Comparison of ENCODE assay signal across 27 mouse cellular contexts in the genomic region with DNA sequence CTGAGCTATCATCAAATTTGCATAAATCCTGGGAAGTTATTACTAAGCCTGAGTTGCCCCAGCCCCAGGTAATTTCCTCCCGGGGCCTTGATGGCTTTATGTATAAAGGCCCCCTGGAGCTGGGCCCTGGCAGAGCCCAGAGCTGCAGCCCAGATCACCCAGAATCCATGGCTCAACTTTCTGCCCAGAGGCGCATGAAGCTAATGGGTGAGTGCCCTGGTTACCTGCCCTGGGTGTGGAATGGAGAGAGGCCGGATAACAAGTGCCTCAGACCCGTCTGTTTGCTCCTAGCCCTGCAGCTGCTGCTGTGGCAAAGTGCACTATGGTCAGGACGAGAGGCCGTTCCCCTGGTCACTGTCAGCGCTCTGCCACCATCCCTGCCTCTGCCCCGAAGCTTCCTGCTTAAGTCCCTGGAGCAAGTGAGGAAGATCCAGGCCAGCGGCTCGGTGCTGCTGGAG. TPM values are rescaled to one million over a fixed set of nuclear protein-coding genes. Genes with fewer than 3 reads are reported as not detected.
DNase-seq lines count a peak whose midpoint lies in the region; ATAC-seq and TF ChIP-seq lines count a peak whose summit lies in the region.
"Had no signal": no experiment of that assay in that cellular context is flagged by ENCODE, and none has a peak within 500 bp of the region (broad histone marks: within the 10 kb centered on the region; RNA-seq: fewer than 3 reads in every experiment).

Csf3 (plus strand) TSS at position 51 of the 458 bp plus-strand sequence.

- no peak for DNase-seq in heart, postnatal 36 days
- no peak for DNase-seq in liver, postnatal 0 days
- DNase-seq in liver (no peak), adipocyte (ENCODE audit: low spot score) (peak; percentile 20)
- no peak for DNase-seq in limb, embryonic 10.5 days (ENCODE audit: low spot score)
- DNase-seq in thymus, postnatal 25 days: no peak
- DNase-seq: adrenal gland, adult 2 months; cerebellum, adult 8-10 months; gastrocnemius, adult 2 months; heart, postnatal 4 days; kidney, postnatal 10 days; layer of hippocampus, postnatal 36 days; lung, embryonic 14.5 days; retina, postnatal 1 day; thymus, adult 2 months had no signal

- ATAC-seq in heart, embryonic 11.5 days (replicated peaks; ENCODE audit: insufficient number of reproducible peaks, low FRiP score, low TSS enrichment): no peak
- ATAC-seq in liver, postnatal 0 days: 0 out of 2 replicates have a peak, but pooled peaks have one; percentile 28
- ATAC-seq: hindbrain, postnatal 0 days; intestine, postnatal 0 days had no signal

- no peaks in the 10 kb centered on the region for H3K27me3 ChIP-seq in heart, embryonic 11.5 days (ENCODE audit: control insufficient read depth, insufficient read depth, low read length)
- H3K27me3 ChIP-seq in liver, postnatal 0 days (ENCODE audit: insufficient read depth, low read length): no peaks in the 10 kb centered on the region
- peaks cover 22% of the 10 kb centered on the region; the same call in 1 of the 2 replicates for H3K27me3 ChIP-seq in limb, embryonic 10.5 days (ENCODE audit: low read depth, poor library complexity, severe bottlenecking)
- H3K27me3 ChIP-seq: embryonic facial prominence, embryonic 15.5 days; stomach, embryonic 15.5 days had no signal

- no peaks in the 10 kb centered on the region; the same call in 1 of the 2 replicates for H3K4me1 ChIP-seq in heart, embryonic 11.5 days (ENCODE audit: control insufficient read depth, insufficient read depth, low read length)
- no peaks in the 10 kb centered on the region; the same call in 1 of the 2 replicates for H3K4me1 ChIP-seq in liver, postnatal 0 days (ENCODE audit: insufficient read depth)
- peaks cover 28% of the 10 kb centered on the region for H3K4me1 ChIP-seq in limb, embryonic 10.5 days

- TF ChIP-seq EP300 in liver, postnatal 0 days (IDR thresholded peaks at IDR 0.05; ENCODE audit: low read depth): no peak

- intact Hi-C loops in heart, postnatal 36 days (cut with DNase I): loop anchor here (2.0 kb wide), 1 partner anchor 208 kb away; no protein-coding TSS in a partner anchor

- no peaks in the 10 kb centered on the region for H3K9me3 ChIP-seq in heart, embryonic 11.5 days (replicated peaks; ENCODE audit: control insufficient read depth, low read length)
- no peaks in the 10 kb centered on the region for H3K9me3 ChIP-seq in liver, postnatal 0 days (ENCODE audit: low read length)
- no peaks in the 10 kb centered on the region for H3K9me3 ChIP-seq in limb, embryonic 10.5 days (replicated peaks)
- H3K9me3 ChIP-seq: embryonic facial prominence, embryonic 15.5 days; stomach, embryonic 15.5 days had no signal

- peak within 1 kb of the TSS; percentile 28; the same call in 1 of the 2 replicates for H3K9ac ChIP-seq in heart, embryonic 11.5 days (ENCODE audit: low read depth, low read length)
- no peak within 1 kb of the TSS for H3K9ac ChIP-seq in liver, postnatal 0 days (replicated peaks)
- H3K9ac ChIP-seq: embryonic facial prominence, embryonic 15.5 days; lung, embryonic 14.5 days; stomach, embryonic 15.5 days had no signal

- no peak for TF ChIP-seq CTCF in liver, postnatal 0 days (IDR thresholded peaks at IDR 0.05; ENCODE audit: low read depth)

- H3K27ac ChIP-seq in heart, embryonic 11.5 days (ENCODE audit: low read depth, low read length): no peak within 1 kb of the TSS
- no peak within 1 kb of the TSS for H3K27ac ChIP-seq in liver, postnatal 0 days (ENCODE audit: low read depth)
- peak within 1 kb of the TSS; percentile 21; the same call in 1 of the 2 replicates for H3K27ac ChIP-seq in limb, embryonic 10.5 days
- H3K27ac ChIP-seq: embryonic facial prominence, embryonic 15.5 days; gastrocnemius, adult 2 months; heart, adult 2 months; hindbrain, postnatal 0 days; layer of hippocampus, adult 2 months; macrophage; stomach, embryonic 15.5 days had no signal

- no peak within 1 kb of the TSS for H3K4me3 ChIP-seq in heart, embryonic 11.5 days (ENCODE audit: low read depth, low read length)
- H3K4me3 ChIP-seq in liver, postnatal 0 days (ENCODE audit: low read depth, low read length): no peak within 1 kb of the TSS
- no peak within 1 kb of the TSS for H3K4me3 ChIP-seq in limb, embryonic 10.5 days
- H3K4me3 ChIP-seq: embryonic facial prominence, embryonic 15.5 days; gastrocnemius, adult 2 months; heart, adult 2 months; layer of hippocampus, adult 2 months; stomach, embryonic 15.5 days had no signal

- peaks cover 14% of the 10 kb centered on the region for H3K36me3 ChIP-seq in heart, embryonic 11.5 days (ENCODE audit: control insufficient read depth, insufficient read depth, low read length)
- peaks cover 16% of the 10 kb centered on the region for H3K36me3 ChIP-seq in liver, postnatal 0 days (replicated peaks; ENCODE audit: insufficient read depth, low read length)
- H3K36me3 ChIP-seq in limb, embryonic 10.5 days: peaks cover 37% of the 10 kb centered on the region

- WGBS in heart, embryonic 11.5 days (ENCODE audit: insufficient replicate concordance): 38% methylated on average over 10 of the region's 10 CpGs
- 62% methylated on average over 10 of the region's 10 CpGs for WGBS in liver, postnatal 0 days (ENCODE audit: insufficient replicate concordance)
- WGBS in limb, embryonic 10.5 days: 42% methylated on average over 10 of the region's 10 CpGs

- H3K4me2 ChIP-seq in heart, embryonic 11.5 days: no peak within 1 kb of the TSS
- H3K4me2 ChIP-seq in liver, postnatal 0 days (ENCODE audit: low read depth, low read length): no peak within 1 kb of the TSS
- H3K4me2 ChIP-seq: embryonic facial prominence, embryonic 15.5 days; lung, embryonic 14.5 days; midbrain, embryonic 11.5 days; stomach, embryonic 15.5 days had no signal

RNA-seq across cellular contexts. Expression of gene Csf3, which starts in this region (rescaled TPM):
- not detected in 2 replicates for polyA plus RNA-seq in heart, embryonic 11.5 days (2014; fragmentation: Nextera tagmentation; extraction: Ambion mirVana)
- total RNA-seq in heart, postnatal 36 days (2021): not detected
- polyA plus RNA-seq in liver, postnatal 0 days (2015; fragmentation: Nextera tagmentation; extraction: Ambion mirVana): not detected in 2 replicates
- polyA plus RNA-seq in limb, embryonic 10.5 days (2016; fragmentation: Nextera tagmentation; extraction: Ambion mirVana): not detected in 2 replicates
- total RNA-seq: adrenal gland, adult 2 months; common myeloid progenitor, adult 5-6 weeks; gastrocnemius, adult 2 months; heart, adult 2 months; heart, postnatal 4 days; hindbrain, postnatal 0 days; layer of hippocampus, adult 2 months; layer of hippocampus, postnatal 36 days; left cerebral cortex, postnatal 14 days; liver, adult 2 months had no signal
- polyA plus RNA-seq: adrenal gland, adult 2 months; heart, adult 2 months; hindbrain, postnatal 0 days; lung, embryonic 14.5 days; macrophage; midbrain, embryonic 11.5 days; stomach, embryonic 15.5 days had no signal

Comparison
In these comparisons a context has a peak if more than half of its experiments do, and no peak if none do; other contexts are left out.
1. Peak in ATAC-seq in liver, postnatal 0 days; RNA of the gene not detected or under 1 TPM.